Mouse (Mus musculus) lung, postnatal 36 days (tissue): ENCODE measurements around the gene Cops7b.

Source experiments
- DNase-seq: peaks from one replicate; pipeline ENCODE4 v3.0.0; 2022; ENCODE audit warnings: mixed read lengths

Gene Cops7b

GRCm38 (mm10) chr1:86600117-86600516 lies 17.4 kb downstream of the Cops7b start:
- no peak for DNase-seq

GRCm38 (mm10) chr1:86610954-86611353 lies 28.2 kb downstream of the Cops7b start:
- no peak for DNase-seq

- no peak for DNase-seq
Observed at GRCm38 (mm10) chr1:86612081-86612480, 29.4 kb downstream of the Cops7b start.

GRCm38 (mm10) chr1:86614269-86614668 lies 31.6 kb downstream of the Cops7b start:
- peak; percentile 28 for DNase-seq

- DNase-seq = peak; percentile 88
Observed at GRCm38 (mm10) chr1:86618454-86619125, 35.9 kb downstream of the Cops7b start.

- DNase-seq = no peak
Observed at GRCm38 (mm10) chr1:86622296-86622695, 39.6 kb downstream of the Cops7b start.

- DNase-seq = peak; percentile 3
Observed at GRCm38 (mm10) chr1:86623001-86624000, 40.6 kb downstream of the Cops7b start.

- DNase-seq = peak; percentile 1
Observed at GRCm38 (mm10) chr1:86628270-86628669, 45.6 kb downstream of the Cops7b start.

- no peak for DNase-seq
Observed at GRCm38 (mm10) chr1:86629936-86630335, 47.2 kb downstream of the Cops7b start.

- DNase-seq = no peak
Observed at GRCm38 (mm10) chr1:86630527-86630926, 47.8 kb downstream of the Cops7b start.

GRCm38 (mm10) chr1:86632732-86633380 lies 50.2 kb downstream of the Cops7b start:
- no peak for DNase-seq

GRCm38 (mm10) chr1:86633434-86633833 lies 50.7 kb downstream of the Cops7b start:
- DNase-seq = no peak

GRCm38 (mm10) chr1:86633840-86634750 lies 51.4 kb downstream of the Cops7b start:
- DNase-seq = no peak

- peak; percentile 35 for DNase-seq
Observed at GRCm38 (mm10) chr1:86634751-86635359, 52.2 kb downstream of the Cops7b start.

GRCm38 (mm10) chr1:86643101-86643809 lies 60.6 kb downstream of the Cops7b start:
- DNase-seq = no peak

GRCm38 (mm10) chr1:86647517-86647916 lies 64.8 kb downstream of the Cops7b start:
- DNase-seq = no peak

- DNase-seq = peak; percentile 64
Observed at GRCm38 (mm10) chr1:86650272-86650671, 67.6 kb downstream of the Cops7b start.

- no peak for DNase-seq
Observed at GRCm38 (mm10) chr1:86652675-86653074, 70.0 kb downstream of the Cops7b start.

GRCm38 (mm10) chr1:86657071-86657470 lies 74.4 kb downstream of the Cops7b start:
- DNase-seq = peak; percentile 12
